Mouse (Mus musculus): ENCODE results near the gene Golga5. TPM values are rescaled to one million over a fixed set of nuclear protein-coding genes. Genes with fewer than 3 reads are reported as not detected.

Golga5 gene
- polyA plus RNA-seq, 1 experiment from 2014 or later: 29.2 TPM

GRCm38 (mm10) chr12:102434107-102434506, 34.8 kb upstream of the Golga5 start:
- Histone ChIP-seq H3K4me1 (peaks cover 13% of the 10 kb centered on the region), H3K27me3 (no peaks in the 10 kb centered on the region), H3K9me3 (replicated peaks) (no peaks in the 10 kb centered on the region), H3K27ac (no peak overlapping the region), H3K4me3 (no peak overlapping the region), H3K36me3 (ENCODE audit: poor library complexity, severe bottlenecking) (no peaks in the 10 kb centered on the region), H3K9ac (no peak overlapping the region), H3K4me2 (no peak overlapping the region)
- WGBS: 88% methylated on average over 4 of the region's 4 CpGs
- no peak for ATAC-seq

GRCm38 (mm10) chr12:102436939-102437526, 31.9 kb upstream of the Golga5 start:
- H3K36me3 ChIP-seq (ENCODE audit: poor library complexity, severe bottlenecking): no peaks in the 10 kb centered on the region
- no peak for ATAC-seq
- no peak overlapping the region for H3K4me3 ChIP-seq
- peaks cover 13% of the 10 kb centered on the region for H3K4me1 ChIP-seq
- H3K27ac ChIP-seq: no peak overlapping the region
- H3K9me3 ChIP-seq (replicated peaks): no peaks in the 10 kb centered on the region
- no peaks in the 10 kb centered on the region for H3K27me3 ChIP-seq
- no peak overlapping the region for H3K4me2 ChIP-seq
- no peak overlapping the region for H3K9ac ChIP-seq
- 77% methylated on average over 10 of the region's 10 CpGs for WGBS

GRCm38 (mm10) chr12:102437952-102438351, 31.0 kb upstream of the Golga5 start:
- WGBS: 89% methylated on average over 5 of the region's 5 CpGs
- H3K4me2 ChIP-seq: 0 out of 2 replicates have a peak overlapping the region, but pooled peaks have one; percentile 68
- no peaks in the 10 kb centered on the region for H3K27me3 ChIP-seq
- ATAC-seq: no peak
- no peak overlapping the region for H3K9ac ChIP-seq
- H3K4me3 ChIP-seq: peak overlapping the region; percentile 68; the same call in 1 of the 2 replicates
- H3K27ac ChIP-seq: no peak overlapping the region
- H3K9me3 ChIP-seq (replicated peaks): no peaks in the 10 kb centered on the region
- peaks cover 13% of the 10 kb centered on the region for H3K4me1 ChIP-seq
- H3K36me3 ChIP-seq (ENCODE audit: poor library complexity, severe bottlenecking): no peaks in the 10 kb centered on the region

GRCm38 (mm10) chr12:102438983-102439631, 29.8 kb upstream of the Golga5 start:
- Histone ChIP-seq H3K27ac (no peak overlapping the region), H3K9ac (peak overlapping the region; percentile 72), H3K4me1 (peaks cover 13% of the 10 kb centered on the region), H3K4me2 (peak overlapping the region; percentile 68), H3K27me3 (no peaks in the 10 kb centered on the region), H3K4me3 (peak overlapping the region; percentile 68), H3K9me3 (replicated peaks) (no peaks in the 10 kb centered on the region), H3K36me3 (ENCODE audit: poor library complexity, severe bottlenecking) (no peaks in the 10 kb centered on the region)
- peak; percentile 58 for ATAC-seq
- 4% methylated on average over 20 of the region's 20 CpGs for WGBS

DNA sequence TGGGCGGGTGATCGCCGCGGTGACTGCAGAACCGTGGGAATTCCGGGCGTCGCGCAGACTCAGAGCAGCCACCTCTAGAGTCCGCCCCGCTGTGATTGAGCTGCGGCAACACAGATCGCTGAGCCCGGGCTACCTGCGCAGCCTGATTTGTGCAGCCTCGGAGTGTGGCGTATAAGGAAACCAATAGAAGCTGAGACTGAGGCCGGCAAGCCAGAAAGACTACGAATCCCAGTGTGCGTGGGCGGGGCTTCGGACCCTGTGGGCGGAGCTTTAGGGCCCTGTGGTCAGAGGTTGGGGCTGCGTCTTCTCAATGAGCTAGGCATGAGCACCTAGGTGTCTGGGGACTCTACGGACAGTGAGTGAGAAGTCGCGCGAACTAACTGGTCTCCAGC, 29.3 kb upstream of the Golga5 start, which contains the start of gene Lgmn:
Gene Lgmn, minus strand, starts transcription at position 182 of the 392 bp plus-strand sequence.
- WGBS: 0% methylated on average over 28 of the region's 28 CpGs
- Histone ChIP-seq H3K27ac (no peak within 1 kb of the TSS; the same call in 1 of the 2 replicates), H3K36me3 (ENCODE audit: poor library complexity, severe bottlenecking) (no peaks in the 10 kb centered on the region), H3K4me1 (peaks cover 13% of the 10 kb centered on the region), H3K4me2 (peak within 1 kb of the TSS; percentile 68), H3K27me3 (no peaks in the 10 kb centered on the region), H3K9ac (peak within 1 kb of the TSS; percentile 72), H3K9me3 (replicated peaks) (no peaks in the 10 kb centered on the region), H3K4me3 (peak within 1 kb of the TSS; percentile 68)
- ATAC-seq: peak; percentile 100

- Histone ChIP-seq H3K9ac (no peak overlapping the region), H3K4me1 (peaks cover 13% of the 10 kb centered on the region), H3K4me3 (no peak overlapping the region), H3K4me2 (no peak overlapping the region), H3K9me3 (replicated peaks) (no peaks in the 10 kb centered on the region), H3K27me3 (no peaks in the 10 kb centered on the region), H3K36me3 (ENCODE audit: poor library complexity, severe bottlenecking) (no peaks in the 10 kb centered on the region), H3K27ac (no peak overlapping the region)
- WGBS: 87% methylated on average over 7 of the region's 7 CpGs
- ATAC-seq: no peak
Observed at GRCm38 (mm10) chr12:102440551-102440950, 28.4 kb upstream of the Golga5 start.

DNA sequence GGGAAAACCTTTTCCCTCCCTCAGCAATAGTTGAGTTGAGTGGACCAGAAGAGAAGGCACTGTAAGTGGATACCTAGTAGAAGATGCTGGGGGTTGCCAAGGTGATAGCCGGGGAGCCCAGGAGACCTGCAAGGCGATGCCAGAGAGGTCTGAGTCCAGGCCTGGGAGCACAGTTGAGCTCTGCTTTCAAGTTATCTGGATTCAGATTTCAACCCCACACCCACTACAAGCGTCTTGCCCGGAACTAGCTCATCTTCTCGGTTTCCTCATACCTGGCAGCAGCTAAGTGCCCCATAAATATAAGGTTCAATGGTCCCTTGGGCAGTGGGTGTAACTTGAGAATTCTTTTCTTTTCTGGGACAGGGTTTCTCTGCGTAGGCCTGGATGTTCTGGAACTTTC, 27.8 kb upstream of the Golga5 start:
- no peak overlapping the region for H3K4me2 ChIP-seq
- H3K27ac ChIP-seq: no peak overlapping the region
- peaks cover 13% of the 10 kb centered on the region for H3K4me1 ChIP-seq
- H3K27me3 ChIP-seq: no peaks in the 10 kb centered on the region
- no peak for ATAC-seq
- H3K9ac ChIP-seq: no peak overlapping the region
- 88% methylated on average over 6 of the region's 6 CpGs for WGBS
- H3K9me3 ChIP-seq (replicated peaks): no peaks in the 10 kb centered on the region
- no peaks in the 10 kb centered on the region for H3K36me3 ChIP-seq (ENCODE audit: poor library complexity, severe bottlenecking)
- H3K4me3 ChIP-seq: no peak overlapping the region

DNA sequence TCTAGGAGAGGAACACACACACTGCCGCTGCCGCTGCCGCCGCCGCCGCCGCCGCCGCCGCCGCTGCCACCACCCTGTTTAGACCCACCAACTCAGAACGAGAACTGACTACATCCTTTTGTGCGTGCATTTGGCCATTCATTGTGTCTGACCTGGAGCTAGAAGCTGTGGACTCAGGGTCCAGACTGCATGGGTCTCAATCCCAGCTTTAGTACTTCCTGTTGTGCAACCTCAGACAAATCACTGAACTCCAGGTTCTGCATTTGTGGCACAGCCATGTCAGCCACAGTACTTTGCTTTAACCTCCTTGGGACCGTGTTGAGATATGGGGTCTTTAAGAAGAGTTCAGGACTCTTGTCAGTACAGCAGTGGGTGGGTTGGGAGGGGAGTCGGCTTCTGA, 26.3 kb upstream of the Golga5 start:
- Histone ChIP-seq H3K4me2 (no peak overlapping the region), H3K27me3 (no peaks in the 10 kb centered on the region), H3K9ac (no peak overlapping the region), H3K27ac (no peak overlapping the region), H3K4me3 (no peak overlapping the region), H3K9me3 (replicated peaks) (no peaks in the 10 kb centered on the region), H3K4me1 (peaks cover 13% of the 10 kb centered on the region), H3K36me3 (ENCODE audit: poor library complexity, severe bottlenecking) (no peaks in the 10 kb centered on the region)
- WGBS: 90% methylated on average over 15 of the region's 15 CpGs
- ATAC-seq: no peak

DNA sequence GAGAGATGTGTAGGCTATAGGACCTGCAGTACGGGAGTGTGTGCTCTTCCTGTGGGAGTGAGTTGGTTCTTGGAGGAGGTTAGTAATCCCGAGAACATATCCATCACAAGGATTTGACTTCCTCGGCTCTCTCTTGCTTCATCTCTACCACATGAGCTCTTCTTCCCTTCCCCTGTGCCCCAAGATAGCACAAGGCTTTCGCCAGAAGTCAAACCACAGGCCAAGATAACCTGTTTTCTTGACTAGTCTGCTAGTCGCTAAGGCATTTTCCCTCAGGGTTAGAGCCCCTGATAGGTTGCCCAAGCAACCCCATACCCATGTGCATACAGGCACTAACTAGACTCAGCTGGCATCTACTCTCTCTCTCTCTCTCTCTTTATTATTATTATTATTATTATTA, 25.3 kb upstream of the Golga5 start:
- Histone ChIP-seq H3K4me1 (peaks cover 4% of the 10 kb centered on the region), H3K27me3 (no peaks in the 10 kb centered on the region), H3K36me3 (ENCODE audit: poor library complexity, severe bottlenecking) (no peaks in the 10 kb centered on the region), H3K9me3 (replicated peaks) (no peaks in the 10 kb centered on the region), H3K27ac (no peak overlapping the region), H3K4me3 (no peak overlapping the region), H3K9ac (no peak overlapping the region), H3K4me2 (no peak overlapping the region)
- ATAC-seq: no peak
- 92% methylated on average over 5 of the region's 5 CpGs for WGBS

DNA sequence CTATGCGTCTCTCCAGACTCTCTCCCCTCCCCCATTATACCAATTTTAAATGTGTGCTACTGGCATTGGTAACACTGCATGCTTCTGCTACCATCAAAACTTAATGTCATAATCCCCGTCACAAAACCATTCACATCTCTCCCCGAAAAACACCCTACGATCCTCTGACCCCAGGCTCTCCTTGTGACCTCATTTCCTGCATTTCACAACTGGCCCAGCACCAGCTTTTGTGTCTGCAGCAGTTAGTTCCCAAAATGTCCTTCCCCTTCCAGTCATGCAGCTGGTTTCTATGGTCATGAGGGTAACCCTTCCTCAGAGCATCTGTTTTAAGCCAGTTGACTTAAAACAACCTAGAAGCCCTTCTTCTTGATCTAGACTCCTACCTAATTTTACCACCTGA, 23.5 kb upstream of the Golga5 start:
- Histone ChIP-seq H3K27me3 (no peaks in the 10 kb centered on the region), H3K27ac (no peak overlapping the region), H3K4me2 (no peak overlapping the region), H3K9ac (no peak overlapping the region), H3K36me3 (ENCODE audit: poor library complexity, severe bottlenecking) (no peaks in the 10 kb centered on the region), H3K4me1 (no peaks in the 10 kb centered on the region), H3K4me3 (no peak overlapping the region), H3K9me3 (replicated peaks) (no peaks in the 10 kb centered on the region)
- 79% methylated on average over 4 of the region's 4 CpGs for WGBS
- no peak for ATAC-seq

DNA sequence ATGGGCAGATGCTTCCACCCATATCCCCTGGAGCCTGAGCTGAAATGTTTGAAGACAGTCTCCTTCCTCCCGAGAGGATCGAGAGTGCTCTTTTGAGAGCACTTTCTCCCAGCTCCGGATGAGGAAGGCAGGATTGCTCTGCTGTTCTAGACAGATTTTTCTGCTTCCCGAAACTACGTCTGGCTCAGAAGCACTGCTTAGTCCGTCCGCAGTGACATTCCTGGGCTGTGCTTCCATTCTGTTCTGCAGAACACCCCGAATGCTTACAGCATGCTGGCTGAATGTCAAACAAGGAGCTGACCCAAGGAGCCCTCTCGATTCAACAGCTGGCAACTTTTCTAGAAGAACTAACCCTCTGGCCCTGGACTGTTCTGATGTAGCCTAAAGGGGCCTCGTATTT, 18.5 kb upstream of the Golga5 start:
- H3K4me2 ChIP-seq: no peak overlapping the region
- WGBS: 79% methylated on average over 10 of the region's 10 CpGs
- no peak overlapping the region for H3K9ac ChIP-seq
- no peaks in the 10 kb centered on the region for H3K4me1 ChIP-seq
- H3K27me3 ChIP-seq: no peaks in the 10 kb centered on the region
- H3K9me3 ChIP-seq (replicated peaks): no peaks in the 10 kb centered on the region
- H3K36me3 ChIP-seq (ENCODE audit: poor library complexity, severe bottlenecking): no peaks in the 10 kb centered on the region
- no peak overlapping the region for H3K4me3 ChIP-seq
- H3K27ac ChIP-seq: no peak overlapping the region
- no peak for ATAC-seq

DNA sequence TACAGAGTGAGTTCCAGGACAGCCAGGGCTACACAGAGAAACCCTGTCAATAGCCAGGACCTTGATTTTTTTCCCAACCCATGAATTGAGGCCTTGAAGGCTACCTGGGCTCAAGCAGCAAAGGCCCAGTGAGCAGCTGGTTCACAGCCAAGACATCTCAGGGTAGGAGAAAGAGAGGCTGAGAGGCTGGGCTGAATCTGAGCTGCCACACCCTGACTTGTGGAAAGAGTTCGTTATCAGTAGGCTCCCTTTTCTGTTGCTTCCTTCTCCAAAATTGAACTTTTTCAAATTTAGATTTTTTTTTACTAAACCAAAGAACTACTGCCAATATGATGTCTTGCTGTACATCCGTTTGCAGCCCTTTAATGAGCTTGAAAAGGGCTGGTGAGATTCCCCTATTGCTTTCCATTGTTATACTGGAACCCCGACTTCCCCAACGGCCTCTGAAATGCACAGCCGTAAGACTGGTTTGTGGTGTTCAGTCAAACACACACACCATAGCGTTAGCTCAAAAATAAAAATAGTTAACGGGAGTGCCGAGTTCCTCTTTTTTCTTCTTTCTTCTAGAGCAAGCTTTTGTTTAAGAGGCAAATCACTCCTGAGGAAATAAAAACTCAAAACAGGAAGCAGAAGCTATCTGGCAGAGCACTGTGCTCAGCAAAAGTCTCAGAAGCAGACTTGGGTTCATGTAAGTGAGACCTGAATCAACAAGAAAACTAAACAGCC, 17.6 kb upstream of the Golga5 start:
- H3K27me3 ChIP-seq: no peaks in the 10 kb centered on the region
- no peak overlapping the region for H3K27ac ChIP-seq
- no peak for ATAC-seq
- H3K36me3 ChIP-seq (ENCODE audit: poor library complexity, severe bottlenecking): no peaks in the 10 kb centered on the region
- no peak overlapping the region for H3K4me3 ChIP-seq
- no peaks in the 10 kb centered on the region for H3K4me1 ChIP-seq
- 72% methylated on average over 8 of the region's 8 CpGs for WGBS
- no peak overlapping the region for H3K9ac ChIP-seq
- no peaks in the 10 kb centered on the region for H3K9me3 ChIP-seq (replicated peaks)
- no peak overlapping the region for H3K4me2 ChIP-seq
